Mouse (Mus musculus) layer of hippocampus, adult 9-11 months (tissue): Measurements from ENCODE around the gene Nrxn3.
A peak's percentile ranks its signal among the peaks of the same experiment; 100 is the strongest.

ENCODE experiments used
- DNase-seq: peaks from one replicate; pipeline ENCODE4 v3.0.0; 2022

The Nrxn3 gene

DNA sequence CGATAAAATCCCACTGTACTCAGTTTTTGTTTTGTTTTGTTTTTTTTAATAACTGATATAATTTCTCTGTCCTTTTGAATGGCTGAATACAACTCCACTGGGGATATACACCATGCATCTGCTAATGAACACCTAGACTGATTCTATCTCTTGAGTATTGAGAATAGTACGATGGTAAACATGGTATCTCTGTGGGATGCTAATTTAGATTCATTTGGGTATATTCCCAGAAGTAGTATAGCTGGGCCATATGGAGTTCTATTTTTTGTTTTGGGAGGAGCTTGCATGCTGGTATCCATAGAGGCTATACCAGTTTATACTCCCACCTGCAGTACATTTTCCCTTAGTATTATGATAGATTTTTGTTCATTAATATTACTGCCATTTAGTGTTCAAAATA, 217.0 kb downstream of the Nrxn3 start:
- DNase-seq: no peak

DNA sequence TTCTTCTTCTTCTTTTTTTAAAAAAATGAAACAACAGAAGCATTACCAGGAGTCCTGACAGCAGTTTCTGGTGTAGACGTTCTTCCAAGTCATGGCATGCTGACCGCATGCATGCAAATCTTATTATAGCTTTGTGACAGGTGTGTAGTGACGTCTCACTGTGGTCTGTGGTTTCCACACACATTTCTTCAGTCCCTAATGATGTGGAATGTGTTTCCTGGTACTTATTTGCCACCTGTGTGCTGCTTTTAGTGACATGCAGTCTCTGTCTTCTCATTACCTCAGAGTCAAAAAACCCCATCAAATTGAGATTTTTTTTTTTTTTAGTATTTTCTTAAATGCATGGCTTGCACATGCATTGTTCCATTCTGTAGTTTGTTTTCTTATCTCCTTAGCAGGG, 222.3 kb downstream of the Nrxn3 start:
- DNase-seq: no peak

DNA sequence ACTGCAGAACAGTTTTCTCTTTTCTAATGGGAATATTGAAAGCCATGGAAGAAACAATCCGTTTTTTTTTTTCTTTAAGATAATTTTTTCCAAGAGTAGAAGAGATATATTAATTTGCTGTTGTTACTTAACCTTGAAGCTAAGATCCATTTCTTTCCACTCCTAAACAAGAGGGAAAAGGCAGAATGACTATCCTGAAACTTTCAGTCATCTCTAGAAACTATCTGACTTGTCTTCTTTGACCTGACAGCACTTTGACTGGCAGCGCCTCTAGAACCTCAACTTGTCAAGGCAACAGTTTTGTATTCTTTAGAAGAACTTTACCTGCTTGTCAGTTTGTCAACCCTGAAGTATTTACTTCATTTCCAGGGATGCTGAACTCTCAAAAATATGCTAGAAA, 227.2 kb downstream of the Nrxn3 start:
- DNase-seq: no peak

DNA sequence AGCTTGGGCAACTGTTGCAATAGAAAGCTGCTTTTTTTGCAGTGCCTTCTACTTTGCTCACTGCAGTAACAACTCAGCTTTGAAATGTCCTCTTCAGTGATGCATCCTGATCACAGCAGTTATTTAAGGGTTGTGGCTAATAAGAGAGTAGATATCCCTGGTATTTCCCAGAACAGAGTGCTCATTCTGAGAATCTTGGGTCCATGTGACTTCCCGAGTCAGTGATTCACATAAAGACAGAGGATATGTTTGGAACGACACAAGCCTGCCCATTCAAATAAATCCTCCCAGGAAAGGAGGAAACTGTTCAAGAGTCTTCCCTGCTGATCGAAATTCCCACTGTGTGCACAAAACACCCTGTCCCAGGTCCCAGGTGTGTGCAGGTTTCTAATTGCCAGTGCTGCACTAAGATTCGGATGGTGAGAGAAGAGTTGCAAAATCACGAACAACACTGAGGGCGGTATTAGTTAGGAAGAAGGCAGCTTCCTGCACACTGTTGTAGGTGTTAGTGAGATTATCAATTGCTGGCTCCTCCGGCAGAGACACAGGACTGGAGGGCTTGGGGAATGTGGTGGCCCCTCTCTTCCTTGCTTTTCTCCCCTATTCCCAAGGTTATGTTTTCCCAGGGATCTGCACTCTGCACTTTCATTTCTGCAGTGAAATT, 230.4 kb downstream of the Nrxn3 start:
- DNase-seq: no peak

DNA sequence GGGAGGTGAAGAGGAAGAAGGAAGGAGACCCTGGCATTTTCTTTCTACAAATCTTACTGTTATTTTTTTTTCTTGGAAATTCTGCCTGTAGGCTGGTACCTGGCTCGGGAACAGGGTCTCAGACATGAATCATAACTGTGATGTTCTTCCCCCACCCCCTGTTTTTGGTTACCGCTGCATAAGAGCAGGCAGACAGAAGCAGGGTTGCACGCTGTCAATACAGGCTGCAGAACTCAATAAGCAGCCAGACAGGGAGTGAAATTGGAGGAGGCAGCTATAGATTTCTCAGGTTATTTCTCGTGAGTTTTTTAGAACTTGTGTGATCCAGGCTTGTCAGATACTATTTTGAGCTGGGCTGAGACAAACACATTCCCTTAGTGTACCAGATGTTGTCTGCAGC, 231.1 kb downstream of the Nrxn3 start:
- DNase-seq: peak; percentile 22

DNA sequence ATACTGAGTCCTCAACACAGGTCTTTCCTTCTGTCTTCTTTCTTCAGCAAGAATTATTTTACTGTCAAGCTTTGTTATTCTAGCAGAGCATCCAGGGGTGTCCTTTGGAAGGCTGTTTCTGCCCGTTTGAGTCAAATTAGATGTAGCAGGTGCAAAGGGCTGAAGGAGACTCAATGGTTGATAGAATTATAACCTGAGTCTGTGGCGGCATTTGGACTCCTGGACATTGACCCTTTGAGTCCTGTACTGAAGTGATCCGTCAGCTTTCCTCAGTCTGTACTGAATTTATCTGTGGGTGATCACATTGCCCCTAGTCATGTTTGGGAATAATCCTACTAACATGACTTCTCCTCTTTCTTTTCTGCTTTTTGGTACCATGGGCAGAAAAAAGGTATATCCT, 234.8 kb downstream of the Nrxn3 start:
- DNase-seq: no peak

DNA sequence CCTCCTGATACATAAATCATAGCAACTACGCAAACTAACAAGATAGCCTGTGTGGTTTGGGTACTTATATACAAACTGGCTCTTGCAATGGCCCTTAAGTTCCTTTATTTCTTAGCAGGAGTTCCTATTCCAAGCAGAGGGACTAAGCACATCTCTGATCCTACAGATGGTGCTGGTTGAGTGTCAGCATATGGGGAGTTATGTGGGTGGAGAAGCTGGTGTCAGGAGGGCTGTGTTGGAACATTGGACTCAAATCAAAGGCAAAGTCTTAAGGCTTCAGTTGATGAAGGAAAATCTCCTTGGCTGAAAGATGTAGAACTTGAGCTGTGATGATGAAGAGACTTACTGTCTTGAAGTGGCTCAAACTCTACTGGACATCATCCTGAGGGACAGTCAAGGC, 238.1 kb downstream of the Nrxn3 start:
- DNase-seq: peak; percentile 71

DNA sequence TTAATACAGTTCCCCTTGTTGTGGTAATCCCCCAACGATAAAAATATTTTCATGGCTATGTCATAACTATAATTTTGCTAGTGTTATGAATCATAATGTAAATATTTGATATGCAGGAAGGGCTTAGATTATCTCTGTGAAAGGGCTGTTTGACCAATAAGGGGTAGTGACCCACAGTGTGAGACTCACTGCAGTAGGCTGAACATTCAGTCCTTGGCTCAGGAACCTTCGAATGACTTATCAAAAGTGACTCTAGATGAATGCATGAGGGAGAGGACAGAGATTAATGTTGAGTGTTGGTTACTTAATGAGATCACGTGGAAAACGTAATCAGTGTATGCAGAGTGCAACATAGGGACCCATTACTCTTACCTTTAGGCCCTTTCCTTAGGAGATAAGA, 243.7 kb downstream of the Nrxn3 start:
- no peak for DNase-seq

DNA sequence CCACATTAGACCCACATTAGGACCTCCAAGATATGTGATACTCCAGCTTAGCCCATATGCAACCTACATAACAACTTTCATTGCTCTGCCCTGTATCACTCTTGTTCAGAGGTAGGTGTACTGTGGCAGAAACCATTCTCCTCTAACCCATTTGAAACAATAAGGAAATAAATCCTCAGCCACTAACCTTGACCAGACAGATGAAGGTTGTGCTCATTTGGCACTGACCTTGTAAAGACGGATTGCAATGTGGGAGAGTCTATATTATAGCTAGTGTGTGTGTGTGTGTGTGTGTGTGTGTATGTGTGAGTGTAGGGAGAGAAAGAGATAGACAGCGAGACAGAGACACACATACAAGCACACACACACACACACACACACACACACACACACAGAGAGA, 253.9 kb downstream of the Nrxn3 start:
- no peak for DNase-seq

DNA sequence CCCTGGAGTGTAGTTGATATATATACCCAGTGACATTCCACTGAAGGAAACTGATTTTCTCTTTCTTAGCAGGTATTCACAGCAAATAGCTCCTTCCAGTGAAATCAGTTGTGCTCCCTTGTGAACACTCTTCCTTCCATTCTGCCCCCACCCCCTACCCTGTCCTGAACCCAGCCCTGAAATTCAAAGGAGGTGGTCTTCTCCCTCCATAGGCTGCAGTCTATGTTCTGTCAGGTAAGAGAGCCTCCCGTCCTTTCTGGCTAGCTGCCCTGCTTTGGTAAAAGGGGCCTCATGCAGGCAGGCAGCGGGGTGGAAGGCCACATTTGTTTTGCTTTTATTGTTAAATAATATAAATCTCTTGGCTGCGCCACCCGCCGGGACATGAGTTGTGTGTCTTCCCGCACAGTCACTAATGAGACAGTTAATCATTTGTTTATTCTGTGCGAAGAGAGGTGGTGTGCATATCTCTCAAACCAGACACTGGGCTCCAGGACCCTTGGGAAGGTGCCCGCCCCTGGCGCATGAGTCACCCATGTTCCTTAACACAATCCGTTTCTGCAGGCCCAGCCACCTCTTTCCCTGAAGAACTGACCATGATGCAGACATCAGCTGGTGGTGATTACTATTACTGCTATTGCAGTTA, 261.1 kb downstream of the Nrxn3 start:
- DNase-seq: no peak

DNA sequence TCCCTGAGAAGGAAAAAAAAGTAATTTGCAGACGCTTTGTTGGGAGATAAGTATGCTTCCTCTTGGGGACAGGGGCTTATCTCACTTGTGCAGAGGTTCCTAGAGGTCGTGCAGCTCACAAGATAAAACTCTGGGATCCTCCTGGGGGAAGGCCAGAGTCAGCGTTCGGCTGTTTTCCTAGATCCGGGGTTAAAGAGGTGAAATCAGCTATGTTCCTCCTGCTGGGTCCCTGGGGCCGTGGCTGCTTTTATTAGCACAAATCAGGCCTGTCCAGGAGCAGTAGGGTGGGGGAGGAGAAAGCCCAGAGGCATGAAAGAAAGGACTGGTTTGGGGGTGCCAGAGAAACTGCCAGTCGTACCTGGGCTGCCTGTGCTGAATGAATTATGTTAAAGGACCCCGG, 261.7 kb downstream of the Nrxn3 start:
- DNase-seq: no peak

DNA sequence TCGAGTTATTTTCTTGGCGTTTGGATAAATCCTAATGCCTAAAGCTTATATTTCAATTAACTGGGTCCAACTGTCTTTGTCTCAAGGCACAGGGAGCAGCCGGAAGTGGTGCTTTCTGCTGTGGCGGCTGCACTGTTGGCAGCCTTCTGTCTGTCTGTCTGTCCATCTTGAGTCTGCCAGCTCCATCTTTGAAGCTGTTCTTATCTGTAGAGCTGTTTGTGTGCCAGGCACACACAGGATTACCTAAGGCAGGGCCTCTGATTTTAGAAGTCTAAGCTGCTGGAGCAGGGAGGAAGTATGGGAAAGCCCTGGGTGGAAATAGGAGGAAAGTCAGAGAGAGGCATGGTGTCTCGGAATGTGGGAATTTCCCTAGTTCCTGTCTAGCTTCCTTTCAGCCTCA, 262.1 kb downstream of the Nrxn3 start:
- no peak for DNase-seq

DNA sequence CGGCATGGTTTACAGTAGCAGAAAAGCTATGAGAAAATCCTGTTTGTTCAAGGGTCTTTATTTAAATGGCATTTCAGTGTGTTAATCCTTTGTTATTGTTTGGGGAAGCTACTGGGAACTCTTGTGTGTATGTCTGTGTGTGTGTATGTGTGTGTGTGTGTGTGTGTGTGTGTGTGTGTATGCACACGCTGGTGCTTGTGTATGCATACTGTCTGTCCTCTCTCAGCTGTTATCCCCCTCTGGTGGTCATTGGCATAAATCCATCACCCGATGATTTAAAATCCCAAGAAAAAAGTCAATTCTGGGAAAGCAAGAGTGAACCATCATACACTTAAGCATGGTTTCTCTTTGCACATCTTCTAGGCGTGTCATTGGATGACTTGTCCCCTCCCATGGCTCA, 264.4 kb downstream of the Nrxn3 start:
- DNase-seq: no peak

DNA sequence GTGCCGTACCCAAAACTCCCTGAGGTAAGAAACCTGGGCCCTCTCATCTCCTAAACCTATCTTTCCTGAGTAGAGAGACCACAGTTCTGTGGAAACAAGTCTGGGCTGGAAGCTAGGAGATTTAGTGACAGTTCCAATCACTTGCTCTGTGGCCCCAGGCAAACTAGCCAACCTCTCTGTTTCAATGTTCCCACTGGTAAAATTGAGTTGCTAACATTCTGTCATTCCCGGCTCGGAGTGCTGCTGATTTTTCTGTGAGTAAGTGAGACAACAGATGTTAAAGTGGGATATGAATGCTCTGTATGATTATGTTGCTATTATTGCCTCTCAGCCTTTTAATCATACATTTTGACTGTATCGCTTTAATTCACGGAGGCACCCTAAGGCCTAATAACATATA, 268.1 kb downstream of the Nrxn3 start:
- DNase-seq: peak; percentile 29

DNA sequence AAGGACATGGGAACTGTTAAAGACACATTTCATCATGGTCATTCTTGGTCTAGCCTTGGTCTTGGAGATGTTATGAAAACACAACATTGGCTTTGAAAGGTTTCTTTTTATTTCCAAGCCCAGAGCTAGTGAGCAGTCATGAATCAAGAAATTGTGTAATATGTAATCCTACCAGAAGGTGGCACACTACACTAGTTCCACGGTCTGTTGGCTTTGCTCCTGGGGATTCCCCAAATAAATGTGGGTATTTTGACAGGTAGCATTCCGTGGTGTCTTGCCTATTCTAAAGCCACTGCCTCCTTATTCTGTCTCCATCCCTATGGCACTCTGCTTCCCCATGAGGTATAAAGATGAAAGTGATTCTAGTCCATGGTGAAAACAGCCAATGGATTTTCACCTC, 269.5 kb downstream of the Nrxn3 start:
- DNase-seq: no peak

DNA sequence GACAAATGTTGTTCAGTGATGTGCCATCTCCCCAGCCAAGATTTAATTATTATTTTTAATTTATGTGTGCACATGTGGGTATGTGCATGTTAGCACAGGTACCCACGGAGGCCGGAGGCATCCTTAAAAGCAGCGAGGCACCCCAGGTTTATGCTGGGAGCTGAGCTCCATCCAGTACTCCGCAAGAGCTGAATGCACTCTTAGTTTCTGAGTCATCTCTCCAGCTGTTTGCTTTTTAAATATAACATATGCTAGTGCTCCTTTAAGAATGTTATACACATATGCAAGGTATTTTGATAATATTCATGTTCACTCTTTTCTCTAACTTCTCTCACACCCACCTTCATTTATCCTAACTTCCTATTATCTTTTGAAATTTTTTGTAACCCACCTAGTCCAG, 271.1 kb downstream of the Nrxn3 start:
- DNase-seq: no peak

DNA sequence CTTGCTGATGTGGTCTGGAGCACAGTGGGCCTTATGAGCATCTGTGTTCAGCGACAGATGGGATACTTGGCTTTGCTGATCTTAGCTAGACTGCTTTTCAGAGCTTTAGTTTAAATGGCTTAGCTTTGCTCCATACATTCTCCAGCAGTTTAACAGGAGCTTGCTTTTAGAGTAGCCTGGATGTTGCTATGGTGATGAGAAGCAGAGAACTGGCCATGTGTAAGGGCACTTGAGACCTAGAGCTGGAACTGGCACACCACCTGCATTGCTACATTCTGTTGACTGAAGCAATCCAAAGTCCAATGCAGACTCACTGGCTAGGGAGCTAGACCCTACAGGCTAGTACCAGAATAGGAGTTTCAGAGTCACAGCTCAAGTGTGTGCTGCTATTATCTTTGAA, 293.8 kb downstream of the Nrxn3 start:
- DNase-seq: no peak

DNA sequence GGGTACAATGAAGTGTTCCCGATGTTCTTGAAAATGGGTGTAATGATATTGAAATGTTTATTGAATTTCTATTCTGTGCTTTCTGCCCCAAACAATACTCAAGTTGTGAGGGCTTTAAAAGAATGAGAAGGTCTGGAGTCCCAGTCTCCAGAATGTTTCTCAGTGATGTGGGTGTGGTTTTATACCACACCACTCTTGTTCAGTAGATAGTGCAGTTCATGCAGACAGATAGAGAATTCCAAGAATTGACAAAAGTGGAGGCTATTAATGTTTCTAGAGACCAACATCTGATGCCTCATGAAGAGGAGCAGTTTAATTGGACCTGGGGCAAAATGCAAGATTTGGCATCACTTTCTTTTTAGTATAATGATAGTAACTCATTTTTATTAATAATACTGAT, 302.5 kb downstream of the Nrxn3 start:
- DNase-seq: no peak

DNA sequence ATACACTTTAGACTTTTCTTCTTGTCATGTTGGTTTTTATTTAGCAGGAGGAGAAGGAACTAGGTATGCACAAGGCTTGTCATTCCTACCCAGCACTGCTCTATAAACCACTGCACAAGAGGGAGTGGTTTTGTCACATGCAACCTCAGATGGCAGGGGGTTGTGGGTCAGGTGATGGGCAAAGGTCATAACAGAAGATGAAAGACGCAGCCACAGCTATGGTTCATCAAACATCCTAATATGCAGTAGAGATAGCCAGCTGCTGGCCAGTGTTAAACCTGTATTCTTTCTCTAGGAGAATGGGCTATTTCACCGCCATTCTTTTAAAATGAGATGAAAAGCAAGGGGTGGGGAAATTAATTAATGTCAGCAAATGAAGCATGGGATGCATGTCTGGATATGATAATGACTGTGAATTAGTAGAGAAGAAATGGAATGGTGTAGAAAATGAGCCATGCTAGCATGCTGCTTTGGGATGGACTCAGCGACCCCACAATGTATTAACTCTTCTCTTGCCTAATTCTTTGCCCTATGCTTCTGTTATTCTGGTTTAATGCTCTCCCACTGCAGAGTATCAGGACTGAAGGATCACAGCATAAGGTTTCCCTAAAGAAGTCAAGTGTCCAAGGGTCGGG, 313.4 kb downstream of the Nrxn3 start:
- no peak for DNase-seq

DNA sequence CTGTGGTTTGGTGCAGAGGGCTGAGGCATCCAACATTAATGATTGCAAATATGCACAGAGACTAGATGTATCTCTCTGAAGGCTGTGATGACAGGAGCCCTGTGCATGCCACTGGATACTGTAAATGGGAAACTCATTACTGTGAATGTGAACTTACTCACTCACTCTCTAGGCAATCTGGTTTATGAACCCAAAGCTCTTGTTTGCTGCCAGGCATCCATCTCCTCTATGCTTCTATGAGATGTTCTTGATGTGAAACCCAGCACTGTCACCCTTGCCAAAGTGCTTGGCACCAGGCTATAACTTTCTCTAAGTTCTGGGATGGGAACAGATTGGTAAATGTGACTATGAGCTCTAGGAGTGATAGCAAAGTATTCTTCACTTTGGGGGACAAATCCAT, 317.5 kb downstream of the Nrxn3 start:
- DNase-seq: no peak

DNA sequence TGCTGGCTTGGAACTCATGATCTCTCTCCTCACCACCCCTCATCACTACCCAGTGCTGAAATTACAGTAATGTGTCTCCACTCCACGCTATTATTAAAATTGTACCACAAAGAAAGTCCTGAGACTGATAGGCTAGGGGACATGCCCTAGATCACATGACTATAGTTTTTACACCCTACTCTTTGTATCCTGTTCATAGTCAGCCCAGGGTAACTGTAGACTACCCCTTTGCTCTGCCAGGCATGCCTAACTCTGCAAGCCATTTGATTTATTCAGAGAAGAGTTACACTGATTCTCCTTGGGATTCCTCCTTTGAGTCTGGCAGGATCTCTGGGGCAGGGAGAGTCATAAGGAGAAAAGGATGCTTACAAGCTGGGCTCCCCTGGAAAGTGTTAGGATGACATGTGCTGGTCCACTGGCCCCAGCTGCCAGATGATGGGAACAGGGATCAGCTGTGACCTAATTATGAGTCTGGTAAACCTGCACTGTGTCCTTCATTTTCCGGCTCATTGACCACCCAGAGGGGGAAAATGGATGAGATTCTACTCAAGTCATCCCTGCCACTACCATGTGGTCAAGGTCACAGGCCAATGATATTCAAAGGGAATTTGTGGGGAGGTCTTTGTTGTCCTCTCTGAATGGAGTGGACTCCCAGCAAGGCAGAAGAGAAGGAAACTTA, 318.9 kb downstream of the Nrxn3 start:
- DNase-seq: no peak

DNA sequence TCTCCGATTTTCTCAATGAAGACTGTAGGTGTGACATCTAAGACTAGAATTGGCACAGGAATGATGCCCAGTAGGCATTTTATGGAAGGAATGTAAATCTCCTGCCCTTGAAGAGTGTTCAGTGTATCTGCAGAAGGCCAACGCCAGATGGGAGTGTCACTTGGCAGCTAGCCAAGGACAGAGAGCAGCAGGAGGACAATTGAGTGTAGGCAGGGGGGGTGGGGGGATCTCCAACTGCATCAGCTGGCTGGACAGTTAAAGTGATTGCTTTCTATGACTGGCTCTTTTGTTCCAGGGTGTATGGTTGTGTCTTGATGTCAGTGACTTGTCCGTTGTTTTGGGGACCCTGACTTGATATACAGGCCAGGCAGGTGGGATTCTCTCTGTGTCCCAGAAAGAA, 326.6 kb downstream of the Nrxn3 start:
- peak; percentile 31 for DNase-seq

DNA sequence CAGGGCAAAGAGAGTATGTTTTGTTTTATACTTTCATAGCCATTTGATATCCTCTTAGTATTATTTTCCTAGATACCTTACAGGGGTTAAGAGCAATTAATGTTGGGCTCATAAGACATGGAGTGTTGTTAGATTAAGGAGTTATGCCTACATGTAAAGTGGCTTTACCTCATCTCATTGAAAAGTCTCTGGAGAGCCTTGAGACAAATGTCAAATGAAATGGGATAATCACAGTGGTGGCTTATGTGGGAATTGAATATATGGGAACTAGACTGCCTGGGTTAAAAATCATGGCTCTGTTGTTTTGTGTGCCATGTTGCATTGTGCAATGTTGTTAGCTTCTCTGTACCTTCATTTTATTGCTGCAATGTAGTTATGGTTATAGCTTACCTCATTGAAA, 327.0 kb downstream of the Nrxn3 start:
- DNase-seq: no peak

DNA sequence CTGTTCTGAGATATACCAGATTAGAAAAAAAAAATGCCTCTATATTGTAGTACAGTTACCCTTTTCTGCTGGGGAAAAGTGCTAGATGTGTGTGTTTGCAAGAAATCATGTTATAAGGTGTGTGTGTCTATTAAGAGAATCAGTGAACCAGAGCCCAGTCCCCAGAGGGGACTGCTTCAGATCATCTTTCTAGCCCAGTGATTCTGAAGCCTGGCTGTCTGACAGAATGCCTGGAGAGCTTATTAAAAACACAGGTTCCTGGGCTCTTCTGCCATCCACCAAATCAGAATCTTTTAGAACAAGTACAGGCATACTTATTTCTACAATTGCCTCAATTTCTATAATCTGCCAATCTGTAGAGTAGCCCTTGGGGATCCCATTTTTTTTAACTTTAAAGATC, 349.8 kb downstream of the Nrxn3 start:
- no peak for DNase-seq
